Mouse (Mus musculus) forebrain, embryonic 14.5 days (tissue): ENCODE data around the gene Fgfr2. TPM values are rescaled to one million over a fixed set of nuclear protein-coding genes. Genes with fewer than 3 reads are reported as not detected.

Experiments used
- ATAC-seq: fragments of 200-750 bp; cut with Nextera tagmentation; 2 replicates; pipeline ENCODE4 v1.8.0; 2017; ENCODE audit warnings: mild to moderate bottlenecking, moderate library complexity
- DNase-seq: peaks from one replicate; pipeline ENCODE4 v3.0.0-alpha.2; 2015; ENCODE audit warnings: low spot score
- H3K27ac ChIP-seq: fragments of 300-500 bp; sonication (generic); 2 replicates; pipeline ENCODE4 v1.5.1; 2014; ENCODE audit warnings: low read depth, mild to moderate bottlenecking, control low read depth, low read length, moderate library complexity
- H3K27me3 ChIP-seq: fragments of 300-500 bp; sonication (generic); replicated peaks from 2 replicates; pipeline ENCODE4 v1.6.1; 2014; ENCODE audit warnings: low read length, control low read depth, mixed read lengths; ENCODE audit not compliant: control insufficient read depth, insufficient read depth
- H3K36me3 ChIP-seq: fragments of 300-500 bp; sonication (generic); 2 replicates; pipeline ENCODE4 v1.6.1; 2014; ENCODE audit warnings: low read length, control low read depth; ENCODE audit not compliant: control insufficient read depth, insufficient read depth
- H3K4me1 ChIP-seq: fragments of 300-500 bp; sonication (generic); 2 replicates; pipeline ENCODE4 v1.6.1; 2014; ENCODE audit warnings: antibody characterized with exemption, low read length, control low read depth; ENCODE audit not compliant: control insufficient read depth, insufficient read depth
- H3K4me2 ChIP-seq: fragments of 300-500 bp; sonication (generic); 2 replicates; pipeline ENCODE4 v1.6.1; 2014; ENCODE audit warnings: mild to moderate bottlenecking, control low read depth, low read length
- H3K4me3 ChIP-seq: fragments of 300-500 bp; sonication (generic); 2 replicates; pipeline ENCODE4 v1.5.1; 2014; ENCODE audit warnings: low read depth, low read length, control low read depth
- H3K9ac ChIP-seq: fragments of 300-500 bp; sonication (generic); 2 replicates; pipeline ENCODE4 v1.6.1; 2014; ENCODE audit warnings: mild to moderate bottlenecking, low read length, control low read depth, moderate library complexity
- H3K9me3 ChIP-seq: fragments of 300-500 bp; sonication (generic); replicated peaks from 2 replicates; pipeline ENCODE4 v1.6.1; 2016; ENCODE audit warnings: low read length, control low read depth, mixed read lengths; ENCODE audit not compliant: control insufficient read depth
- WGBS: fragments of 180-500 bp; shearing (Covaris S2); extraction: QIAGEN DNeasy Blood & Tissue Kit; methylation state at CpG from one replicate; pipeline ENCODE4 v1.1.7; 2014; 5-methylcytosine and 5-hydroxymethylcytosine counted together
- polyA plus RNA-seq: library from polyadenylated mRNA; unstranded; fragments of >200 nt; fragmentation: Nextera tagmentation; extraction: Ambion mirVana; gene quantifications from 2 replicates; pipeline ENCODE4 v1.2.1, GENCODE M21; 2014

The Fgfr2 gene
- polyA plus RNA-seq, 1 experiment from 2014 or later: 35.9 TPM

DNA sequence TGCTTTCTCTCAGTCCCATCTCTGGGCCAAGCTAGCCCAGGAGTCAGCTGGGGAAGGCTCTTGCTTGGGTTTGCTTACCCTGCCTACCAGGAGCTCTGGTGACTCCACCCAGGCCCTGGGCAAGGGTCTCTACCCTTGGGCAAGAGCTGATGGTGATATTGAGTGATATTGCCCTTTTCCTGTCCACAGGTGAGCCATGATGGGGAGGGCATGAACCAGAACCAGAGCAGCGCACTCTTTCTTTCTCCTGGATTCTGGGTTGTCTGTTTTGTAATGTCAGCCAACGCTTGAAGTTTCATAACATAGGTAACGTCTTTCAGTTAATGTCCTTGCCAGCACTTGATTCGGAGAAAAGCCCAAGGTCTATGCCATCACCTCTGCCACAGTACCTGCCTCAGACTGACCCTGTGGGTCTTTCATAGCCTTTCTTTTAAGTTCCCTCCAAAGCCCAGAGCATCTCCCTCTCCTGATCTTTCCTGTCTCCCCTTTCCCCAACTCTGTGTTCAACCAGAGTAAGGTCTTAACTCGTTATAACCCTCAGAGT is 506.1 kb downstream of the Fgfr2 start:
- H3K27me3 ChIP-seq: no peaks in the 10 kb centered on the region
- no peak overlapping the region for H3K4me3 ChIP-seq
- no peak overlapping the region for H3K27ac ChIP-seq
- H3K36me3 ChIP-seq: no peaks in the 10 kb centered on the region
- ATAC-seq (no peak), DNase-seq (no peak)
- no peak overlapping the region for H3K9ac ChIP-seq
- no peaks in the 10 kb centered on the region for H3K9me3 ChIP-seq
- no peak overlapping the region for H3K4me2 ChIP-seq
- H3K4me1 ChIP-seq: no peaks in the 10 kb centered on the region
- 86% methylated on average over 5 of the region's 5 CpGs for WGBS

GRCm38 (mm10) chr7:132616391-132616790 is 506.8 kb downstream of the Fgfr2 start:
- DNase-seq (no peak), ATAC-seq (no peak)
- Histone ChIP-seq H3K9me3 (no peaks in the 10 kb centered on the region), H3K27ac (no peak overlapping the region), H3K4me2 (no peak overlapping the region), H3K36me3 (no peaks in the 10 kb centered on the region), H3K27me3 (no peaks in the 10 kb centered on the region), H3K4me1 (no peaks in the 10 kb centered on the region), H3K4me3 (no peak overlapping the region), H3K9ac (no peak overlapping the region)
- 17% methylated on average over 6 of the region's 6 CpGs for WGBS

DNA sequence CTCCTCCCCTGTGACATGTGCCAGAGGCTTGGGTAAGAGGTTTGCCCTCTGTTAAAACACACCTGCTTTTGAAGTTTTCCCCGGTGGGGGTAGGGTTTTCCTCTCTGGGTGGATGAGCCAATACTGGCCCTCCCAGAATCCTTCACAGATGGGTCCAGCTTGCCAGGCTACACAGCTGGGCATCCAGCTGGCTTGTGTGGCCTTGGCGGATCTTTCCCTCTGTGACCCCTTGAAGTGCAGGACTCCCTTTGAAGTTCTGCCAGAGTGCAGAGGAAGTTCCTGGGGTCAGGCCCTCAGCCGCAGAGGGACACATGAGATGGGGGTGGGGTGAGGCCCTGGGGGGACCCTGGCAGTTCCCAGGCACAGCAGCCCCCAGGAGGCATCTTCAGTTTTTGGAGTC is 507.8 kb downstream of the Fgfr2 start:
- DNase-seq: no peak

GRCm38 (mm10) chr7:132611530-132611929 is 511.6 kb downstream of the Fgfr2 start:
- Histone ChIP-seq H3K4me3 (no peak overlapping the region), H3K9me3 (no peaks in the 10 kb centered on the region), H3K4me1 (peaks cover 3% of the 10 kb centered on the region; the same call in 1 of the 2 replicates), H3K36me3 (no peaks in the 10 kb centered on the region), H3K4me2 (no peak overlapping the region), H3K9ac (no peak overlapping the region), H3K27me3 (no peaks in the 10 kb centered on the region), H3K27ac (no peak overlapping the region)
- ATAC-seq (no peak), DNase-seq (no peak)
- WGBS: 95% methylated on average over 8 of the region's 8 CpGs

More for the DNA sequence above, 507.8 kb downstream of the Fgfr2 start:
- no peak for ATAC-seq
- WGBS: 33% methylated on average over 3 of the region's 3 CpGs
- no peaks in the 10 kb centered on the region for H3K36me3 ChIP-seq
- no peak overlapping the region for H3K9ac ChIP-seq
- H3K27me3 ChIP-seq: no peaks in the 10 kb centered on the region
- no peak overlapping the region for H3K4me3 ChIP-seq
- no peaks in the 10 kb centered on the region for H3K9me3 ChIP-seq
- no peak overlapping the region for H3K4me2 ChIP-seq
- H3K4me1 ChIP-seq: peaks cover under 1% of the 10 kb centered on the region; the same call in 1 of the 2 replicates
- no peak overlapping the region for H3K27ac ChIP-seq

- ATAC-seq (peak; percentile 93), DNase-seq (peak; percentile 81)
- H3K4me2 ChIP-seq: peak within 1 kb of the TSS; percentile 65
- no peaks in the 10 kb centered on the region for H3K9me3 ChIP-seq
- peaks cover 3% of the 10 kb centered on the region; the same call in 1 of the 2 replicates for H3K4me1 ChIP-seq
- peak within 1 kb of the TSS; percentile 55 for H3K9ac ChIP-seq
- 9% methylated on average over 44 of the region's 44 CpGs for WGBS
- H3K27me3 ChIP-seq: no peaks in the 10 kb centered on the region
- no peaks in the 10 kb centered on the region for H3K36me3 ChIP-seq
- peak within 1 kb of the TSS; percentile 43 for H3K4me3 ChIP-seq
- H3K27ac ChIP-seq: no peak within 1 kb of the TSS
Measured at GRCm38 (mm10) chr7:132610468-132611318, 512.5 kb downstream of the Fgfr2 start, which contains the start of gene Lhpp. Lhpp (plus strand) TSS chr7:132610638.

DNA sequence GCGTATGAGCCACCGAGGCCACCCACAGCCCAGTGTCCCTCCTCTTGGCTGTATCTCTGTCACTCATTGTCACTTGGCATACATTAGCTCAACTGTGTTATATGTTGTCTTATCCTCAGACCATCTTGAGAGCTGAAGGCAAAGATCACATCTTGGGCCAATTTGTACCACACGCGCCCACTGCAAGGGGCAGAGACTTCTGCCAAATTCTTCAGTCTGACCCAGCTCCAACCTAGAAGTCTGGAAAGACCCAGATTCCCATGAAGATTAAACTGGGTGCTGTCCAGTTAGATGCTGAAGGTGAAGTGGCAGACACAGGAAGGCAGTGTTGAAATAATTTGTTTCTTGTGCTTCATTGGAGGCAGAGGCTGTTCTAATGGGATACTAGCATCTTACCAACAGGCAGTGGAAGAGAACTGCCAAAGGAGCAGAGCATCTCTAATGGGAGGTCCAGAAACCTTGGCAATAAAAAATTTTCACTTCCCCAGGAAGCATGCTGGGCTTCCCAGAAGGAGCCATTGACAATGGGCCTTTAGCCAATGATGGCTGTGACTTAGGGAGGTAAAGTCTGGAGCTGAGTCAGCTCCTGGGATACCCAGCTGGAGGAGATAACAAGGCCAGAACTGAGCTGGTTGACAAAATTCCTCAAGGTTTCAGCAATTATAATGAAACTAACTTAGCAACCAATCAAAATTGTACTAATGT is 514.7 kb downstream of the Fgfr2 start:
- DNase-seq: no peak

DNA sequence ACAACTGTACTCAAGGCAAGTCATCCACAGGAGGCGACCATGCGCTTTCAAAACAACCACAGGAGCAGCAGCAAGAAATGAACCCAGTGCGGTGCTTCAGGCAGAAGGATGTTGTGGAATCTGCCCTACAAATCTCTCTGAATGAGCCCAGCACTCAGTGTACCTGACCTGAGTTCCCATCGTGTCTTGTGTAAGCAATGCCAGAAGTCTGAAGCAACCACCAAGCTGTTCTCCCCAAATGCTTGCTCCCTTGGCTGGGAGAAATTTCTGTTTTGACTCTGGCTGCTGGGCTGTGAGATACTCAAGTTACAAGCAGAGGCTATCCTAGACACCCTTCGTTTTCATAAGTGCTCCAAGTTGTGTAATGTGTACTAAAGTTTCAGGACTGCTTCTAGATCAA is 517.5 kb downstream of the Fgfr2 start:
- Histone ChIP-seq H3K27ac (no peak overlapping the region), H3K4me1 (peaks cover 3% of the 10 kb centered on the region; the same call in 1 of the 2 replicates), H3K36me3 (no peaks in the 10 kb centered on the region), H3K4me2 (no peak overlapping the region), H3K27me3 (peaks cover 20% of the 10 kb centered on the region), H3K4me3 (no peak overlapping the region), H3K9me3 (no peaks in the 10 kb centered on the region), H3K9ac (no peak overlapping the region)
- DNase-seq: no peak
- ATAC-seq: no peak
- 65% methylated on average over 5 of the region's 5 CpGs for WGBS

More for the DNA sequence above, 514.7 kb downstream of the Fgfr2 start:
- no peak overlapping the region for H3K4me3 ChIP-seq
- peaks cover 3% of the 10 kb centered on the region; the same call in 1 of the 2 replicates for H3K4me1 ChIP-seq
- H3K9me3 ChIP-seq: no peaks in the 10 kb centered on the region
- 93% methylated on average over 4 of the region's 4 CpGs for WGBS
- H3K27ac ChIP-seq: no peak overlapping the region
- H3K4me2 ChIP-seq: no peak overlapping the region
- H3K27me3 ChIP-seq: peaks cover 7% of the 10 kb centered on the region; the same call in 1 of the 2 replicates
- no peaks in the 10 kb centered on the region for H3K36me3 ChIP-seq
- H3K9ac ChIP-seq: no peak overlapping the region
- ATAC-seq: no peak

- Histone ChIP-seq H3K4me2 (no peak overlapping the region), H3K9me3 (no peaks in the 10 kb centered on the region), H3K27me3 (peaks cover 30% of the 10 kb centered on the region), H3K9ac (no peak overlapping the region), H3K4me3 (no peak overlapping the region), H3K36me3 (no peaks in the 10 kb centered on the region), H3K4me1 (0 out of 2 replicates have a peak, but pooled peaks cover 3% of the 10 kb centered on the region), H3K27ac (no peak overlapping the region)
- DNase-seq: no peak
- WGBS: 83% methylated on average over 4 of the region's 4 CpGs
- ATAC-seq: no peak
Measured at GRCm38 (mm10) chr7:132604720-132605119, 518.4 kb downstream of the Fgfr2 start.
